Mouse (Mus musculus): ENCODE results near the gene Lars2. TPM values are rescaled to one million over a fixed set of nuclear protein-coding genes. Genes with fewer than 3 reads are reported as not detected.

Gene Lars2
- total RNA-seq, 4 experiments from 2014 or later: 34.5 to 140 (median 60.6) TPM

- no peak for DNase-seq (ENCODE audit: low spot score)
These were observed 139.8 kb downstream of the Lars2 start for GRCm38 (mm10) chr9:123506270-123507146.

- no peak for DNase-seq (ENCODE audit: low spot score)
These were observed 140.7 kb downstream of the Lars2 start for GRCm38 (mm10) chr9:123507380-123507779.

DNA sequence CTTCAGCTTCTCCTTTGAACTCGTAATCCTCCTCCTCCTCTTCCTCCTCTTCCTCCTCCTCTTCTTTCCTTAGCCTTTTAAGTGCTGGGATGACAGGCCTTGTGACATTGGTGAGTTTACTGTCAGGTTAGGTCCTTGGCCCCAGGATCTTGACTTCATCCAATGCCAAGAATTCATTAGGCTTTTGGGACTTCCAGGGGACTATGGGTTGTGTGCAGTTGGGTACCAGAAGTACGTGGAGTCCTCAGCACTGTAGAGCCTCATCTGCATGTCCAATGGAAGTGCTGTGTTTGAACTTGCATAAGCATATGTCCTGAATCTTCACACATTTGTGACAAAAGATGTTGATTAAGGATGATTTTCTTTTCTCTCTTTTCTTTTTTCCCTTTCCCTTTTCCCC is 142.3 kb downstream of the Lars2 start:
- no peak for DNase-seq (ENCODE audit: low spot score)

- DNase-seq (ENCODE audit: low spot score): no peak
These were observed 143.2 kb downstream of the Lars2 start for GRCm38 (mm10) chr9:123509638-123510604.

DNA sequence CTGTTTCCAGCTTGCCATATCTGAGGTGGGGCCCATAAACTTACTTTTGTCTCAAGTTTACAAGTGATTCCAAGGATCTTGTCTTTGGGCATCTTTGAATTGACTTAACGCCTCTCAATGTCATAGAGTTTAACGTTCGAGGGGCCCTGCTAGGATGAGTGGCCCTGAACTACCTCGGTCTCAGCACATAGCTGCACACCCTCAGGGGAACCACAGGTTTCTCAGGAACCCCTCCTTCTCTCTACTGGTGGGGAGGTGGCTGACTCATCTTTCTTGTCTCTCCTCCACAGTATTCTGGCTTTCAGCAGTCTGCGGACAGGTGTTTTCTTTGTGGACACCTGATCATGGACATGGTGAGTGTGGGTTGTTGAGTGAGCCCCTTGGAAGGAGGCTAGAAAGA is 144.2 kb downstream of the Lars2 start:
- DNase-seq (ENCODE audit: low spot score): no peak

Other genes with a start within 250 kb of the Lars2 start
- gene Clec3b, start 216.0 kb upstream of the Lars2 start, total RNA-seq (2022): 10 to 100 TPM; 37.7 to 48.5 (median 38.6) TPM
- gene Cdcp1, start 150.9 kb upstream of the Lars2 start, total RNA-seq (2022): under 1 TPM; 0.11 to 0.28 (median 0.20) TPM
- gene Tmem158, start 106.2 kb upstream of the Lars2 start, total RNA-seq (2022): 1 to 10 TPM; 3.8 to 5.3 (median 4.5) TPM
- 10 to 100 TPM; 34.0 to 52.2 (median 36.9) TPM for gene Limd1, start 111.8 kb downstream of the Lars2 start, total RNA-seq (2022)
- gene Sacm1l, start 162.8 kb downstream of the Lars2 start, total RNA-seq (2022): 10 to 100 TPM; 29.5 to 36.0 (median 32.5) TPM